ENCODE assay signal across 23 mouse cellular contexts in genomic region chr2:31972589-31972988, GRCm38 (mm10). TPM values are rescaled to one million over a fixed set of nuclear protein-coding genes. Genes with fewer than 3 reads are reported as not detected.
A peak's percentile ranks its signal among the peaks of the same experiment; 100 is the strongest.
DNase-seq lines count a peak whose midpoint lies in the region; ATAC-seq and TF ChIP-seq lines count a peak whose summit lies in the region.
"Had no signal": no experiment of that assay in that cellular context is flagged by ENCODE, and none has a peak within 500 bp of the region (broad histone marks: within the 10 kb centered on the region; RNA-seq: fewer than 3 reads in every experiment).

No protein-coding gene starts in this region.

- 93% methylated on average over 4 of the region's 4 CpGs for WGBS in midbrain, embryonic 11.5 days
- 90% methylated on average over 4 of the region's 4 CpGs for WGBS in midbrain, embryonic 14.5 days
- 60% methylated on average over 4 of the region's 4 CpGs for WGBS in kidney, postnatal 0 days
- WGBS in lung, adult 2 months, result 80% methylated on average over 4 of the region's 4 CpGs

- TF ChIP-seq CTCF in kidney, postnatal 0 days (IDR thresholded peaks at IDR 0.05; ENCODE audit: low read depth), result no peak
- TF ChIP-seq CTCF in lung, adult 2 months (IDR thresholded peaks at IDR 0.05; ENCODE audit: insufficient read depth, low read length), result no peak

- intact Hi-C loops in gastrocnemius, postnatal 14 days (cut with DNase I; ENCODE audit: low total_unique reads), result no loop called here

- H3K9ac ChIP-seq in midbrain, embryonic 11.5 days (ENCODE audit: low read length), result no peak overlapping the region
- no peak overlapping the region for H3K9ac ChIP-seq in midbrain, embryonic 14.5 days (replicated peaks; ENCODE audit: low read length)
- H3K9ac ChIP-seq in kidney, postnatal 0 days (ENCODE audit: low read depth, low read length), result no peak overlapping the region
- H3K9ac ChIP-seq: embryonic facial prominence, embryonic 15.5 days; forebrain, embryonic 15.5 days; hindbrain, embryonic 12.5 days had no signal

- ATAC-seq in midbrain, embryonic 11.5 days (ENCODE audit: low FRiP score), result no peak
- no peak for ATAC-seq in midbrain, embryonic 14.5 days (ENCODE audit: low FRiP score, low TSS enrichment)
- peak; percentile 77 for ATAC-seq in kidney, postnatal 0 days (replicated peaks; ENCODE audit: low FRiP score, low read depth)
- ATAC-seq: forebrain, embryonic 15.5 days; hindbrain, embryonic 16.5 days had no signal

- no peak overlapping the region for H3K27ac ChIP-seq in midbrain, embryonic 11.5 days (ENCODE audit: low read depth, low read length)
- no peak overlapping the region for H3K27ac ChIP-seq in midbrain, embryonic 14.5 days (replicated peaks; ENCODE audit: low read depth, low read length)
- H3K27ac ChIP-seq in kidney, postnatal 0 days, result peak overlapping the region; percentile 81
- H3K27ac ChIP-seq: embryonic facial prominence, embryonic 15.5 days; forebrain, embryonic 15.5 days; heart, embryonic 10.5 days; hindbrain, embryonic 12.5 days had no signal

- H3K36me3 ChIP-seq in midbrain, embryonic 11.5 days (ENCODE audit: control insufficient read depth, insufficient read depth, low read length), result peaks cover 5% of the 10 kb centered on the region; the same call in 1 of the 2 replicates
- H3K36me3 ChIP-seq in midbrain, embryonic 14.5 days (ENCODE audit: control insufficient read depth, insufficient read depth, low read length), result peaks cover 32% of the 10 kb centered on the region
- H3K36me3 ChIP-seq in kidney, postnatal 0 days (ENCODE audit: insufficient read depth, low read length), result peaks cover 28% of the 10 kb centered on the region; the same call in 1 of the 2 replicates

- no peak overlapping the region for H3K4me3 ChIP-seq in midbrain, embryonic 11.5 days (ENCODE audit: low read depth, low read length)
- H3K4me3 ChIP-seq in midbrain, embryonic 14.5 days (replicated peaks; ENCODE audit: low read depth, low read length), result no peak overlapping the region
- no peak overlapping the region for H3K4me3 ChIP-seq in kidney, postnatal 0 days (replicated peaks; ENCODE audit: low read depth, low read length)
- no peak overlapping the region for H3K4me3 ChIP-seq in lung, adult 2 months (replicated peaks; ENCODE audit: extremely low read depth, low read depth, low read length)
- H3K4me3 ChIP-seq: forebrain, embryonic 15.5 days; heart, embryonic 10.5 days; hindbrain, embryonic 12.5 days had no signal

- H3K4me2 ChIP-seq in midbrain, embryonic 11.5 days, result no peak overlapping the region
- H3K4me2 ChIP-seq in midbrain, embryonic 14.5 days (ENCODE audit: low read length), result no peak overlapping the region
- H3K4me2 ChIP-seq in kidney, postnatal 0 days (ENCODE audit: low read length), result no peak overlapping the region
- H3K4me2 ChIP-seq: embryonic facial prominence, embryonic 15.5 days; forebrain, embryonic 15.5 days had no signal

- H3K9me3 ChIP-seq in midbrain, embryonic 11.5 days (ENCODE audit: control insufficient read depth, low read length), result no peaks in the 10 kb centered on the region
- no peaks in the 10 kb centered on the region for H3K9me3 ChIP-seq in midbrain, embryonic 14.5 days (ENCODE audit: control insufficient read depth, low read length)
- no peaks in the 10 kb centered on the region for H3K9me3 ChIP-seq in kidney, postnatal 0 days (replicated peaks; ENCODE audit: low read length)
- H3K9me3 ChIP-seq: embryonic facial prominence, embryonic 15.5 days; forebrain, embryonic 15.5 days; heart, embryonic 10.5 days; hindbrain, embryonic 12.5 days had no signal

- no peak for TF ChIP-seq POLR2A in lung, adult 2 months (IDR thresholded peaks at IDR 0.05; ENCODE audit: borderline replicate concordance, extremely low read depth, low read depth, low read length)

- H3K27me3 ChIP-seq in midbrain, embryonic 11.5 days (ENCODE audit: control insufficient read depth, insufficient read depth, low read length), result no peaks in the 10 kb centered on the region
- H3K27me3 ChIP-seq in midbrain, embryonic 14.5 days (ENCODE audit: control insufficient read depth, insufficient read depth, low read length), result no peaks in the 10 kb centered on the region
- H3K27me3 ChIP-seq in kidney, postnatal 0 days (ENCODE audit: insufficient read depth, low read length), result no peaks in the 10 kb centered on the region
- H3K27me3 ChIP-seq: embryonic facial prominence, embryonic 15.5 days; forebrain, embryonic 15.5 days; hindbrain, embryonic 12.5 days had no signal

- peaks cover 14% of the 10 kb centered on the region for H3K4me1 ChIP-seq in midbrain, embryonic 11.5 days (ENCODE audit: control insufficient read depth, insufficient read depth, low read length)
- peaks cover 7% of the 10 kb centered on the region for H3K4me1 ChIP-seq in midbrain, embryonic 14.5 days (ENCODE audit: control insufficient read depth, insufficient read depth, low read length)
- H3K4me1 ChIP-seq in kidney, postnatal 0 days (replicated peaks; ENCODE audit: insufficient read depth, low read length), result peaks cover 5% of the 10 kb centered on the region
- peaks cover 7% of the 10 kb centered on the region for H3K4me1 ChIP-seq in lung, adult 2 months (ENCODE audit: control insufficient read depth, insufficient read depth, low read length)

- peak; percentile 67 for DNase-seq in midbrain, embryonic 11.5 days (ENCODE audit: low spot score, missing footprints)
- DNase-seq in midbrain, embryonic 14.5 days, result no peak
- peak; percentile 77 for DNase-seq in kidney, adult 9 months
- peak; percentile 39 for DNase-seq in kidney, postnatal 0 days (ENCODE audit: low spot score)
- peak; percentile 44 to 86 for DNase-seq in kidney, postnatal 36 days
- no peak for DNase-seq in c-Kit-positive CD71-positive TER-119-positive erythroid progenitor cells, embryonic 14.5 days (ENCODE audit: low spot score)
- DNase-seq in lung, adult 2 months, result no peak
- DNase-seq in gastrocnemius, postnatal 14 days, result no peak
- DNase-seq: adrenal gland, adult 2 months; adrenal gland, postnatal 36 days; cerebellum, adult 11 months; cerebellum, adult 8-10 months; cerebellum, postnatal 14 days; embryo, embryonic 11 days; gastrocnemius, postnatal 25 days; heart, postnatal 10 days; heart, postnatal 4 days had no signal

RNA-seq across cellular contexts. Expression of gene Nup214, which starts 1.6 kb away (rescaled TPM):
- 64.6 and 64.7 TPM in 2 replicates for polyA plus RNA-seq in midbrain, embryonic 11.5 days (2014; fragmentation: Nextera tagmentation; extraction: Ambion mirVana)
- 48.2 and 59.9 TPM in 2 replicates for polyA plus RNA-seq in midbrain, embryonic 14.5 days (2014; fragmentation: Nextera tagmentation; extraction: Ambion mirVana)
- polyA plus RNA-seq in kidney, postnatal 0 days (2015; fragmentation: Nextera tagmentation; extraction: Ambion mirVana), result 57.6 and 67.3 TPM in 2 replicates
- polyA plus RNA-seq in lung, adult 2 months (2012; rRNA removed), result 31.6 and 35.1 TPM in 2 replicates
- 10 to 100 TPM; 20.0 to 20.6 TPM for total RNA-seq in gastrocnemius, postnatal 14 days (2021)

RNA-seq across cellular contexts. Expression of gene Aif1l, which starts 22.6 kb away (rescaled TPM):
- polyA plus RNA-seq in midbrain, embryonic 11.5 days (2014; fragmentation: Nextera tagmentation; extraction: Ambion mirVana), result 65.0 and 65.7 TPM in 2 replicates
- 24.2 and 34.7 TPM in 2 replicates for polyA plus RNA-seq in midbrain, embryonic 14.5 days (2014; fragmentation: Nextera tagmentation; extraction: Ambion mirVana)
- 129 and 141 TPM in 2 replicates for polyA plus RNA-seq in kidney, postnatal 0 days (2015; fragmentation: Nextera tagmentation; extraction: Ambion mirVana)
- polyA plus RNA-seq in lung, adult 2 months (2012; rRNA removed), result 3.5 and 9.0 TPM in 2 replicates
- 10 to 100 TPM; 16.0 to 18.2 TPM for total RNA-seq in gastrocnemius, postnatal 14 days (2021)
- total RNA-seq: granulocyte monocyte progenitor cell, adult 5-6 weeks had no signal

Comparison
In these comparisons a context has a peak if more than half of its experiments do, and no peak if none do; other contexts are left out.
1. DNase-seq: peak in midbrain, embryonic 11.5 days (single experiment), kidney, adult 9 months (single experiment), kidney, postnatal 0 days (single experiment) and kidney, postnatal 36 days (2 of 2); none in midbrain, embryonic 14.5 days (single experiment), c-Kit-positive CD71-positive TER-119-positive erythroid progenitor cells, embryonic 14.5 days (single experiment), lung, adult 2 months (single experiment) and gastrocnemius, postnatal 14 days (single experiment).